Mouse (Mus musculus) C2C12 (cell line): ENCODE measurements around the gene Ccdc157.

Source experiments
- CEBPB ChIP-seq: IDR thresholded peaks from one replicate; pipeline ENCODE4 v1.6.1; 2011; ENCODE audit warnings: low read depth, mild to moderate bottlenecking, control low read depth, moderate library complexity
- CTCF ChIP-seq: IDR thresholded peaks from one replicate; pipeline ENCODE4 v1.5.1; 2011; ENCODE audit not compliant: control insufficient read depth, insufficient read depth, insufficient read length
- MAX ChIP-seq: IDR thresholded peaks from one replicate; pipeline ENCODE4 v1.6.1; 2011; ENCODE audit warnings: mild to moderate bottlenecking, control low read depth
- MYOD1 ChIP-seq: IDR thresholded peaks from one replicate; pipeline ENCODE4 v1.6.1; 2011; ENCODE audit warnings: low read depth; ENCODE audit not compliant: control insufficient read depth, insufficient read length
- MYOG ChIP-seq: IDR thresholded peaks from one replicate; pipeline ENCODE4 v1.6.1; 2011; ENCODE audit not compliant: control insufficient read depth, insufficient read length; ENCODE audit errors: extremely low read depth
- USF1 ChIP-seq: IDR thresholded peaks from one replicate; pipeline ENCODE4 v1.6.1; 2011; ENCODE audit warnings: low read depth, mild to moderate bottlenecking, control low read depth, moderate library complexity

DNA sequence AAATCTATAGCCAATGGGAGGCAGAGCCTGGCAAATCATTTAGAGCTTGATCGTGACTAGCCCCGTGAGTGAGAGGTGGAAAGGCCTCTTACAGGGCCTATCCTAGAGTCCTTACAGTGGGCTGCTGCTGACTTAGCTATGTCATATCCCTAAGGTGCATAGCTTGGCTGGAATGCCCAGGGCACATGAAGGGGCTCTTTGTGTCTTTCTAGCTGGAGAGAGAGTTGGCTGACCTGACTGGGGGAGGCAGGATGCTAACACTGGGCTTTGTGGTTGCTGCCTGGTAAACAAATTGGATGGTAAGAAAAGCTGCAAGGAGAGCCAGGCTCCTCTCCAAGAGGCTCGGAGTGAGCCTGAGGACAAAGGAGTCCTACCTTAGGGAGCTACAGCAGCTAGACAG lies 32.7 kb upstream of the Ccdc157 start:
- TF ChIP-seq CTCF (no peak), USF1 (no peak), MYOG (no peak), CEBPB (no peak), MAX (no peak), MYOD1 (no peak)
